Mouse (Mus musculus): ENCODE results near the gene Arhgap18. TPM values are rescaled to one million over a fixed set of nuclear protein-coding genes. Genes with fewer than 3 reads are reported as not detected.

Gene Arhgap18
- polyA plus RNA-seq (2017; shearing (Covaris generic)) = 59.7 TPM

DNA sequence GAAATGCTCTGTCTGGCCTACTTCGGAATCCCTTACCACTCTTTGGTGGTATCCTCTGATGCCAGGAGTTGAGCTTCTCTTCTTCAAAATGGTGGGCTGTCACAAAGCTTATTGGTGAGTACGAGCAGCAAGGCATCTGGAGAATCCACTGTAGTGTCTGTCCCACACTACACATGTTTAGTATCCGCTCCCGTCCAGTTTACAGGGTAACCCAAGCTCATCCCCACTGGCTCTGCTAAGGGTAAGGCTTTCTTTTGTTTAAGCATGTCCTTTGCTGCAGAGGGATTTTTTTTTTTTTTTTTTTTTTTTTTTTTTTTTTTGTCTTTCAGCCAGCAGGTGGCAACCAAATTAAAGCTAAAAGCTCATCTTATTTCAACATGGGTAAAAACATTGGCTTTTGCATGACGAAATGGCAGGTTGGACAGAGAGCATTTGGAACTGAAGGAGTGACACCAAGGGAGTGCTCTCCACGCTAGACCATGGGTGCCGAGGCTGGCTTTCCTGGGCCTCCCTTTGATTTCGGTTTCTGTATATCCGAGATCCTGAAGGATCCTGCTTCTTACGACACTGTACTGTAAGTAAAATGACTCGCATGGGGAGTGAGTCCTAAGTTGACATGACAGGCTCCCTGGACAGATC, at the start of gene Arhgap18:
Gene Arhgap18, plus strand, starts transcription at position 493 of the 639 bp plus-strand sequence.

Data from inflammation-experienced regulatory T-cells, adult 16 weeks (primary cell).